Mouse (Mus musculus) liver, postnatal 0 days (tissue): ENCODE measurements around the gene Rab11fip5.

ENCODE experiments used
- CTCF ChIP-seq: sonication (generic); IDR thresholded peaks from 2 replicates; pipeline ENCODE4 v1.5.1; 2016; ENCODE audit warnings: antibody characterized with exemption, low read depth
- EP300 ChIP-seq: IDR thresholded peaks from 2 replicates; pipeline ENCODE4 v1.6.1; 2016; ENCODE audit warnings: antibody characterized with exemption, low read depth, mild to moderate bottlenecking

- TF ChIP-seq EP300, result peak; percentile 66
- no peak for TF ChIP-seq CTCF
These were observed 14.2 kb upstream of the Rab11fip5 start for GRCm38 (mm10) chr6:85388608-85389007.
